Mouse (Mus musculus) liver, adult 2 months (tissue): ENCODE measurements around the gene Pgm2.

Experiments used
- CTCF ChIP-seq: fragments of 200-500 bp; IDR thresholded peaks from 2 replicates; pipeline ENCODE4 v1.5.1; 2011; ENCODE audit warnings: low read depth, low read length, control low read depth
- POLR2A ChIP-seq: fragments of 200-500 bp; IDR thresholded peaks from 2 replicates; pipeline ENCODE4 v1.6.1; 2011; ENCODE audit warnings: low read length, control low read depth; ENCODE audit not compliant: insufficient read depth; ENCODE audit errors: extremely low read depth

DNA sequence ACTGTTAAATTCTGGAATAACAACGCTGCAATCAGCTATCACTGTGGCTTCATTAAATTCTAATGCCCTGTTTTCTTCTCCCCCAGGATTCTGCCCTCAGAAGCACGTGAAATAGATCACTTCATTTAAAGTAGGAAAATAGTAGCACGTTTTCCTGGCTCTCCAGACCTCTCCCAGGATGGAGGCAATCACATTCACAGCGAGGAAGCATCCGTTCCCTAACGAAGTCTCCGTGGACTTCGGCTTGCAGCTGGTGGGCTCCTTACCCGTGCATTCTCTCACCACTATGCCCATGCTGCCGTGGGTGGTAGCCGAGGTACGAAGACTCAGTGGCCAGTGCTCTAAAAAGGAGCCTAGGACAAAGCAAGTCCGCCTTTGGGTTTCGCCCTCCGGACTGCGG is 80.6 kb downstream of the Pgm2 start:
- TF ChIP-seq CTCF (no peak), POLR2A (no peak)
